Mouse (Mus musculus) thymus, adult 2 months (tissue): ENCODE measurements at regions not wholly inside any gene's neighbourhood (a gene's known extent, or its start where the extent isn't known, plus 50 kb on each side); places are given as distances from the start of the nearest gene placed in this dataset.

Experiments used
- CTCF ChIP-seq: fragments of 200-500 bp; IDR thresholded peaks from 2 replicates; pipeline ENCODE4 v1.5.1; 2012; ENCODE audit warnings: mild to moderate bottlenecking, control low read depth, low read length, moderate library complexity, borderline replicate concordance; ENCODE audit not compliant: control insufficient read depth, poor library complexity, insufficient read depth; ENCODE audit errors: extremely low read depth
- POLR2A ChIP-seq: fragments of 200-500 bp; IDR thresholded peaks from 2 replicates; pipeline ENCODE4 v1.6.1; 2012; ENCODE audit warnings: mild to moderate bottlenecking, low read length, control low read depth, moderate library complexity; ENCODE audit not compliant: control insufficient read depth, poor library complexity, insufficient read depth; ENCODE audit errors: extremely low read depth

DNA sequence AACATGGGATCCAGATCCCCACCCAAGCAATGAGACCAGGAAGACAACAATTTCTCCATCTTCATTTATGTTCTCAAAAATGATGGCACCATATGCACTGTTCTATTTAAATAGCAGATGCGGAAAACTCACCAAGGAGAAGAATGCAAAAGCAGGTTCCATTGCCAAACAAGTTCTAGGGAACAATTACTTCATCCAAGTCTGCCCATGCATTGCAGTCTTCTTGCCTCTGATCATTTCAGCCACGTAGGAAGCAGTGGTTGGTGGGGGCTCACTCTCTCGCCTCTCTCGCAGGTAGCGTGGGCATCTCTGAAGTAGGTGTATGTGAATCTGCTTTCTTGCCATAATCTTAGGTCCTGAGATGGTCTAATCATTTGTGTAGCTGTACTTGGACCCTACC is 557.5 kb upstream of the Id2 start:
- no peak for TF ChIP-seq CTCF
- TF ChIP-seq POLR2A, result no peak
